Mouse (Mus musculus) erythroblast, embryonic 14.5 days (primary cell): ENCODE results near the gene Dmrt1.

Source experiments
- GATA1 ChIP-seq: IDR thresholded peaks from 2 replicates; pipeline ENCODE4 v1.6.1; 2012; ENCODE audit warnings: low read length, inconsistent platforms, mixed read lengths
- TAL1 ChIP-seq: IDR thresholded peaks from 3 replicates; pipeline ENCODE4 v1.6.1; 2012; ENCODE audit warnings: low read length, inconsistent platforms, mixed read lengths

DNA sequence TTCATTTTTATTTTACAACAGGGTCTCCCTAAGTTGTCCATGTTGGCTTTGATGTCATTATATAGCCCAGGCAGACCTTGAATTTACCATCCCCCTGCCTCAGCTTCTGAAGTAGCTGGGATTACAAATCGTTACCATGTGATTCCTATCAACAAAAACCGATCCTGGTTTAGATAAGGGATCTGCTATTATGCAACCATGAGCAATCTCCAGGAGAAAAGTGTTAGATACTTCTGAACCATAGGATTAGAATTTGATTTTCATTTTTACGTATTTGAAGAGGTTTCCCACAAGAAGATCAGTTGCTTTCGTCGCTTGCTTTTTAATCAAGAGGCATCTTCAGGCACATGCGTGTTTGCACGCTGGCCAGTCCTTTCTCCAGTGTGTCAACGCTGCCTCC, 44.7 kb upstream of the Dmrt1 start:
- TF ChIP-seq GATA1, result no peak
- no peak for TF ChIP-seq TAL1
